Mouse (Mus musculus): Measurements from ENCODE around the gene Ppip5k2. TPM values are rescaled to one million over a fixed set of nuclear protein-coding genes. Genes with fewer than 3 reads are reported as not detected.
"Not testable (repeated sequence)": the region's sequence is repeated elsewhere in the genome, so short reads cannot be mapped to it uniquely, and the experiment has no call there.

Ppip5k2 gene
- total RNA-seq (2022), result 10 to 100 TPM; 61.7 to 95.3 (median 79.2) TPM

GRCm38 (mm10) chr1:97769904-97770753 lies at the start of gene Ppip5k2, which contains the start of gene Gin1:
TSS of gene Ppip5k2 (minus strand) at chr1:97770411.
TSS of gene Gin1 (plus strand) at chr1:97770172.
- DNase-seq (ENCODE audit: low spot score), result peak; percentile 94

- peak; percentile 32 for DNase-seq (ENCODE audit: low spot score)
Observed at GRCm38 (mm10) chr1:97809255-97809912, 39.2 kb upstream of the Ppip5k2 start.

- DNase-seq (ENCODE audit: low spot score), result no peak
Observed at GRCm38 (mm10) chr1:97804520-97804919, 34.3 kb upstream of the Ppip5k2 start.

GRCm38 (mm10) chr1:97802207-97802902 lies 32.1 kb upstream of the Ppip5k2 start:
- no peak for DNase-seq (ENCODE audit: low spot score)

GRCm38 (mm10) chr1:97795936-97796335 lies 25.7 kb upstream of the Ppip5k2 start:
- DNase-seq (ENCODE audit: low spot score), result no peak

- no peak for DNase-seq (ENCODE audit: low spot score)
Observed at GRCm38 (mm10) chr1:97794110-97794509, 23.9 kb upstream of the Ppip5k2 start.

- DNase-seq (ENCODE audit: low spot score), result peak; percentile 45
Observed at GRCm38 (mm10) chr1:97788490-97788889, 18.3 kb upstream of the Ppip5k2 start.

GRCm38 (mm10) chr1:97787674-97788073 lies 17.5 kb upstream of the Ppip5k2 start:
- peak; percentile 56 for DNase-seq (ENCODE audit: low spot score)

GRCm38 (mm10) chr1:97785685-97786393 lies 15.6 kb upstream of the Ppip5k2 start:
- no peak for DNase-seq (ENCODE audit: low spot score)

GRCm38 (mm10) chr1:97784928-97785327 lies 14.7 kb upstream of the Ppip5k2 start:
- DNase-seq (ENCODE audit: low spot score), result no peak

GRCm38 (mm10) chr1:97781674-97782073 lies 11.5 kb upstream of the Ppip5k2 start:
- no peak for DNase-seq (ENCODE audit: low spot score)

GRCm38 (mm10) chr1:97773973-97774372 lies 3.8 kb upstream of the Ppip5k2 start:
- no peak for DNase-seq (ENCODE audit: low spot score)

- no peak for DNase-seq (ENCODE audit: low spot score)
Observed at GRCm38 (mm10) chr1:97773362-97773761, 3.2 kb upstream of the Ppip5k2 start.

GRCm38 (mm10) chr1:97771727-97772126 lies 1.5 kb upstream of the Ppip5k2 start:
- DNase-seq (ENCODE audit: low spot score), result no peak

GRCm38 (mm10) chr1:97771118-97771517 lies 907 bp upstream of the Ppip5k2 start:
- DNase-seq (ENCODE audit: low spot score), result peak; percentile 35

GRCm38 (mm10) chr1:97769294-97769903 lies 812 bp downstream of the Ppip5k2 start:
- no peak for DNase-seq (ENCODE audit: low spot score)

GRCm38 (mm10) chr1:97768906-97769293 lies 1.3 kb downstream of the Ppip5k2 start:
- DNase-seq (ENCODE audit: low spot score), result no peak

- DNase-seq (ENCODE audit: low spot score), result no peak
Observed at GRCm38 (mm10) chr1:97768089-97768488, 2.1 kb downstream of the Ppip5k2 start.

GRCm38 (mm10) chr1:97765712-97766111 lies 4.5 kb downstream of the Ppip5k2 start:
- not testable (repeated sequence) for DNase-seq (ENCODE audit: low spot score)

GRCm38 (mm10) chr1:97761477-97761876 lies 8.7 kb downstream of the Ppip5k2 start:
- DNase-seq (ENCODE audit: low spot score), result peak; percentile 64

- no peak for DNase-seq (ENCODE audit: low spot score)
Observed at GRCm38 (mm10) chr1:97760598-97760997, 9.6 kb downstream of the Ppip5k2 start.

Data from heart, adult 8-10 months (tissue).